Mouse (Mus musculus) frontal cortex, postnatal 25 days (tissue): ENCODE data around the gene Tfg.

Experiments used
- DNase-seq, 2 experiments: peaks; one replicate each; pipeline ENCODE4 v3.0.0; 2022; ENCODE audit warnings: low spot score in 2 of 2

Gene Tfg

GRCm38 (mm10) chr16:56645251-56645650 lies 72.0 kb downstream of the Tfg start:
- DNase-seq = no peak
